Mouse (Mus musculus) kidney, adult 2 months (tissue): ENCODE data around the gene Psors1c2. TPM values are rescaled to one million over a fixed set of nuclear protein-coding genes. Genes with fewer than 3 reads are reported as not detected.
A peak's percentile ranks its signal among the peaks of the same experiment; 100 is the strongest.

Source experiments
- DNase-seq: peaks from one replicate; pipeline ENCODE4 v3.0.0; 2021
- H3K27ac ChIP-seq: fragments of 200-500 bp; 2 replicates; pipeline ENCODE4 v1.5.1; 2012; ENCODE audit warnings: low read depth, low read length, control low read depth, inconsistent platforms; ENCODE audit not compliant: insufficient read depth
- H3K27me3 ChIP-seq: fragments of 200-500 bp; replicated peaks from 2 replicates; pipeline ENCODE4 v1.6.1; 2012; ENCODE audit warnings: mild to moderate bottlenecking, moderate library complexity, low read length, inconsistent platforms; ENCODE audit not compliant: control insufficient read depth, insufficient read depth
- H3K36me3 ChIP-seq: fragments of 200-500 bp; 2 replicates; pipeline ENCODE4 v1.6.1; 2012; ENCODE audit warnings: mild to moderate bottlenecking, moderate library complexity, low read length, inconsistent platforms; ENCODE audit not compliant: control insufficient read depth, insufficient read depth
- H3K4me1 ChIP-seq: fragments of 200-500 bp; 2 replicates; pipeline ENCODE4 v1.6.1; 2011; ENCODE audit warnings: low read length; ENCODE audit not compliant: control insufficient read depth, insufficient read depth
- H3K4me3 ChIP-seq: fragments of 200-500 bp; 2 replicates; pipeline ENCODE4 v1.5.1; 2011; ENCODE audit warnings: mild to moderate bottlenecking, low read depth, low read length, control low read depth; ENCODE audit not compliant: insufficient read depth
- CTCF ChIP-seq: fragments of 200-500 bp; conservative IDR thresholded peaks from 2 replicates; pipeline ENCODE4 v1.5.1; 2011; ENCODE audit warnings: low read depth, mild to moderate bottlenecking, control low read depth, low read length, moderate library complexity, mixed read lengths; ENCODE audit not compliant: insufficient read depth, insufficient read length
- POLR2A ChIP-seq: fragments of 200-500 bp; IDR thresholded peaks from one replicate; pipeline ENCODE4 v1.6.1; 2011; ENCODE audit warnings: low read depth, low read length, control low read depth
- WGBS: fragments of 180-500 bp; shearing (Covaris S2); methylation state at CpG from one replicate; pipeline ENCODE4 v1.1.7; 2018; 5-methylcytosine and 5-hydroxymethylcytosine counted together
- polyA plus RNA-seq: library from polyadenylated mRNA; depleted of rRNA; stranded (reverse); fragments of >200 nt; gene quantifications from 2 replicates; pipeline ENCODE4 v1.2.3, GENCODE M21; 2012

Psors1c2 gene
- polyA plus RNA-seq, 1 experiment: 0.19 TPM

GRCm38 (mm10) chr17:35517526-35517925 is 15.5 kb upstream of the Psors1c2 start:
- Histone ChIP-seq H3K4me1 (no peaks in the 10 kb centered on the region; the same call in 1 of the 2 replicates), H3K27ac (no peak overlapping the region), H3K4me3 (peak overlapping the region; percentile 62), H3K36me3 (no peaks in the 10 kb centered on the region), H3K27me3 (no peaks in the 10 kb centered on the region)
- 7% methylated on average over 12 of the region's 12 CpGs for WGBS
- no peak for DNase-seq
- TF ChIP-seq CTCF (no peak), POLR2A (no peak)

- no peak for DNase-seq
- no peak overlapping the region for H3K27ac ChIP-seq
- no peak for TF ChIP-seq POLR2A
- no peak for TF ChIP-seq CTCF
- H3K27me3 ChIP-seq: no peaks in the 10 kb centered on the region
- H3K4me1 ChIP-seq: no peaks in the 10 kb centered on the region
- no peak overlapping the region for H3K4me3 ChIP-seq
- no peaks in the 10 kb centered on the region for H3K36me3 ChIP-seq
- WGBS: 82% methylated on average over 9 of the region's 9 CpGs
Measured at GRCm38 (mm10) chr17:35524354-35524753, 8.6 kb upstream of the Psors1c2 start.

- H3K27ac ChIP-seq: no peak overlapping the region
- WGBS: 80% methylated on average over 8 of the region's 8 CpGs
- TF ChIP-seq POLR2A (no peak), CTCF (no peak)
- H3K4me3 ChIP-seq: no peak overlapping the region
- no peaks in the 10 kb centered on the region for H3K27me3 ChIP-seq
- no peak for DNase-seq
- no peaks in the 10 kb centered on the region for H3K4me1 ChIP-seq
- no peaks in the 10 kb centered on the region for H3K36me3 ChIP-seq
Measured at GRCm38 (mm10) chr17:35526644-35527043, 6.4 kb upstream of the Psors1c2 start.

GRCm38 (mm10) chr17:35532360-35532759 is 641 bp upstream of the Psors1c2 start:
- 9% methylated on average over 3 of the region's 3 CpGs for WGBS
- TF ChIP-seq CTCF (no peak), POLR2A (no peak)
- Histone ChIP-seq H3K27me3 (no peaks in the 10 kb centered on the region), H3K4me1 (no peaks in the 10 kb centered on the region), H3K36me3 (no peaks in the 10 kb centered on the region), H3K4me3 (no peak overlapping the region), H3K27ac (no peak overlapping the region)
- no peak for DNase-seq

- no peaks in the 10 kb centered on the region for H3K4me1 ChIP-seq
- DNase-seq: peak; percentile 81
Measured at GRCm38 (mm10) chr17:35534343-35534742, 1.3 kb downstream of the Psors1c2 start.

GRCm38 (mm10) chr17:35537421-35537820 is 4.4 kb downstream of the Psors1c2 start:
- Histone ChIP-seq H3K27ac (no peak overlapping the region), H3K27me3 (no peaks in the 10 kb centered on the region), H3K36me3 (no peaks in the 10 kb centered on the region), H3K4me1 (no peaks in the 10 kb centered on the region), H3K4me3 (no peak overlapping the region)
- TF ChIP-seq POLR2A (no peak), CTCF (no peak)
- DNase-seq: no peak
- 78% methylated on average over 4 of the region's 4 CpGs for WGBS

More at GRCm38 (mm10) chr17:35534343-35534742, 1.3 kb downstream of the Psors1c2 start:
- H3K36me3 ChIP-seq: no peaks in the 10 kb centered on the region
- no peak overlapping the region for H3K27ac ChIP-seq
- no peaks in the 10 kb centered on the region for H3K27me3 ChIP-seq
- peak; percentile 92 for TF ChIP-seq CTCF
- TF ChIP-seq POLR2A: no peak
- H3K4me3 ChIP-seq: no peak overlapping the region
- WGBS: 5% methylated on average over 6 of the region's 6 CpGs

GRCm38 (mm10) chr17:35538476-35538875 is 5.5 kb downstream of the Psors1c2 start:
- Histone ChIP-seq H3K4me3 (no peak overlapping the region), H3K4me1 (no peaks in the 10 kb centered on the region), H3K27me3 (no peaks in the 10 kb centered on the region), H3K36me3 (no peaks in the 10 kb centered on the region), H3K27ac (no peak overlapping the region)
- no peak for TF ChIP-seq POLR2A
- WGBS: 85% methylated on average over 1 of the region's 1 CpGs
- no peak for DNase-seq

GRCm38 (mm10) chr17:35539540-35539939 is 6.5 kb downstream of the Psors1c2 start:
- no peak overlapping the region for H3K4me3 ChIP-seq
- 63% methylated on average over 10 of the region's 10 CpGs for WGBS

More at GRCm38 (mm10) chr17:35539540-35539939, 6.5 kb downstream of the Psors1c2 start:
- no peaks in the 10 kb centered on the region for H3K4me1 ChIP-seq
- DNase-seq: no peak
- H3K27me3 ChIP-seq: no peaks in the 10 kb centered on the region
- no peak overlapping the region for H3K27ac ChIP-seq
- no peak for TF ChIP-seq POLR2A
- no peak for TF ChIP-seq CTCF
- H3K36me3 ChIP-seq: no peaks in the 10 kb centered on the region
